Mouse (Mus musculus) forebrain, embryonic 11.5 days (tissue): ENCODE results near the gene Ly6g5b. TPM values are rescaled to one million over a fixed set of nuclear protein-coding genes. Genes with fewer than 3 reads are reported as not detected.

Experiments
- ATAC-seq: fragments of 200-750 bp; cut with Nextera tagmentation; replicated peaks from 2 replicates; pipeline ENCODE4 v1.8.0; 2017; ENCODE audit warnings: moderate TSS enrichment; ENCODE audit not compliant: low FRiP score
- DNase-seq: peaks from one replicate; pipeline ENCODE4 v3.0.0-alpha.2; 2017; ENCODE audit warnings: low spot score
- H3K27ac ChIP-seq: fragments of 300-500 bp; sonication (generic); 2 replicates; pipeline ENCODE4 v1.5.1; 2014; ENCODE audit warnings: low read depth, low read length
- H3K27me3 ChIP-seq: fragments of 300-500 bp; sonication (generic); 2 replicates; pipeline ENCODE4 v1.6.1; 2014; ENCODE audit warnings: mild to moderate bottlenecking, low read length, mixed read lengths; ENCODE audit not compliant: control insufficient read depth, insufficient read depth
- H3K36me3 ChIP-seq: fragments of 300-500 bp; sonication (generic); 2 replicates; pipeline ENCODE4 v1.6.1; 2014; ENCODE audit warnings: mild to moderate bottlenecking, low read length, moderate library complexity, mixed read lengths; ENCODE audit not compliant: control insufficient read depth, insufficient read depth
- H3K4me1 ChIP-seq: fragments of 300-500 bp; sonication (generic); replicated peaks from 2 replicates; pipeline ENCODE4 v1.6.1; 2014; ENCODE audit warnings: low read length, mixed read lengths; ENCODE audit not compliant: control insufficient read depth, insufficient read depth
- H3K4me2 ChIP-seq: fragments of 300-500 bp; sonication (generic); 2 replicates; pipeline ENCODE4 v1.6.1; 2014; ENCODE audit warnings: low read depth, mild to moderate bottlenecking, low read length, moderate library complexity, mixed read lengths; ENCODE audit not compliant: severe bottlenecking
- H3K4me3 ChIP-seq: fragments of 300-500 bp; sonication (generic); 2 replicates; pipeline ENCODE4 v1.5.1; 2014; ENCODE audit warnings: low read depth, low read length
- H3K9ac ChIP-seq: fragments of 300-500 bp; sonication (generic); 2 replicates; pipeline ENCODE4 v1.6.1; 2014; ENCODE audit warnings: low read length
- H3K9me3 ChIP-seq: fragments of 300-500 bp; sonication (generic); 2 replicates; pipeline ENCODE4 v1.6.1; 2016; ENCODE audit warnings: low read length, mixed read lengths; ENCODE audit not compliant: control insufficient read depth
- WGBS: fragments of 180-500 bp; shearing (Covaris S2); extraction: QIAGEN DNeasy Blood & Tissue Kit; methylation state at CpG from one replicate; pipeline ENCODE4 v1.1.7; 2014; 5-methylcytosine and 5-hydroxymethylcytosine counted together
- polyA plus RNA-seq: library from polyadenylated mRNA; unstranded; fragments of >200 nt; fragmentation: Nextera tagmentation; extraction: Ambion mirVana; gene quantifications from 2 replicates; pipeline ENCODE4 v1.2.1, GENCODE M21; 2014

The Ly6g5b gene
- polyA plus RNA-seq, 1 experiment from 2014 or later: 1.4 TPM

- no peak for ATAC-seq
- 71% methylated on average over 3 of the region's 3 CpGs for WGBS
- Histone ChIP-seq H3K27ac (no peak overlapping the region), H3K9me3 (no peaks in the 10 kb centered on the region), H3K4me2 (peak overlapping the region; percentile 33; the same call in 1 of the 2 replicates), H3K27me3 (no peaks in the 10 kb centered on the region), H3K4me3 (no peak overlapping the region), H3K36me3 (peaks cover 7% of the 10 kb centered on the region), H3K4me1 (no peaks in the 10 kb centered on the region), H3K9ac (peak overlapping the region; percentile 53; the same call in 1 of the 2 replicates)
- no peak for DNase-seq
Measured at GRCm38 (mm10) chr17:35106522-35106921, 8.7 kb downstream of the Ly6g5b start.

GRCm38 (mm10) chr17:35105740-35106389 lies 9.4 kb downstream of the Ly6g5b start:
- H3K36me3 ChIP-seq: peaks cover 7% of the 10 kb centered on the region
- peak overlapping the region; percentile 33; the same call in 1 of the 2 replicates for H3K4me2 ChIP-seq
- H3K27ac ChIP-seq: no peak overlapping the region
- H3K9me3 ChIP-seq: no peaks in the 10 kb centered on the region
- no peak overlapping the region for H3K4me3 ChIP-seq
- ATAC-seq (no peak), DNase-seq (no peak)
- H3K27me3 ChIP-seq: no peaks in the 10 kb centered on the region
- H3K9ac ChIP-seq: peak overlapping the region; percentile 53
- no peaks in the 10 kb centered on the region for H3K4me1 ChIP-seq
- 26% methylated on average over 13 of the region's 13 CpGs for WGBS

- Histone ChIP-seq H3K4me2 (no peak overlapping the region), H3K27ac (no peak overlapping the region), H3K36me3 (peaks cover 7% of the 10 kb centered on the region), H3K9me3 (no peaks in the 10 kb centered on the region), H3K9ac (no peak overlapping the region), H3K4me1 (no peaks in the 10 kb centered on the region), H3K27me3 (no peaks in the 10 kb centered on the region), H3K4me3 (no peak overlapping the region)
- DNase-seq (no peak), ATAC-seq (no peak)
- 81% methylated on average over 6 of the region's 6 CpGs for WGBS
Measured at GRCm38 (mm10) chr17:35104754-35105153, 10.5 kb downstream of the Ly6g5b start.

GRCm38 (mm10) chr17:35104079-35104478 lies 11.1 kb downstream of the Ly6g5b start:
- ATAC-seq (no peak), DNase-seq (no peak)
- H3K4me3 ChIP-seq: no peak overlapping the region
- H3K36me3 ChIP-seq: peaks cover 7% of the 10 kb centered on the region
- no peak overlapping the region for H3K4me2 ChIP-seq
- H3K9me3 ChIP-seq: no peaks in the 10 kb centered on the region
- H3K4me1 ChIP-seq: no peaks in the 10 kb centered on the region
- H3K27ac ChIP-seq: no peak overlapping the region
- no peaks in the 10 kb centered on the region for H3K27me3 ChIP-seq
- no peak overlapping the region for H3K9ac ChIP-seq
- WGBS: 92% methylated on average over 7 of the region's 7 CpGs

GRCm38 (mm10) chr17:35103221-35103690 lies 12.0 kb downstream of the Ly6g5b start:
- ATAC-seq (no peak), DNase-seq (no peak)
- H3K4me3 ChIP-seq: no peak overlapping the region
- H3K27me3 ChIP-seq: no peaks in the 10 kb centered on the region
- H3K4me1 ChIP-seq: no peaks in the 10 kb centered on the region
- H3K27ac ChIP-seq: no peak overlapping the region
- peaks cover 7% of the 10 kb centered on the region for H3K36me3 ChIP-seq
- no peak overlapping the region for H3K4me2 ChIP-seq
- H3K9me3 ChIP-seq: no peaks in the 10 kb centered on the region
- H3K9ac ChIP-seq: no peak overlapping the region
- WGBS: 79% methylated on average over 6 of the region's 6 CpGs

GRCm38 (mm10) chr17:35102299-35102698 lies 12.9 kb downstream of the Ly6g5b start:
- no peak for ATAC-seq
- H3K4me2 ChIP-seq: no peak overlapping the region
- 76% methylated on average over 8 of the region's 8 CpGs for WGBS
- H3K4me3 ChIP-seq: no peak overlapping the region
- H3K9me3 ChIP-seq: no peaks in the 10 kb centered on the region
- H3K9ac ChIP-seq: no peak overlapping the region
- H3K27ac ChIP-seq: no peak overlapping the region
- H3K4me1 ChIP-seq: no peaks in the 10 kb centered on the region
- H3K27me3 ChIP-seq: no peaks in the 10 kb centered on the region
- peaks cover 7% of the 10 kb centered on the region for H3K36me3 ChIP-seq
- DNase-seq: no peak

GRCm38 (mm10) chr17:35101161-35101560 lies 14.1 kb downstream of the Ly6g5b start:
- H3K36me3 ChIP-seq: peaks cover 7% of the 10 kb centered on the region
- H3K27ac ChIP-seq: no peak overlapping the region
- H3K9me3 ChIP-seq: no peaks in the 10 kb centered on the region
- no peak overlapping the region for H3K9ac ChIP-seq
- 91% methylated on average over 11 of the region's 11 CpGs for WGBS
- ATAC-seq: no peak
- DNase-seq: no peak
- no peak overlapping the region for H3K4me2 ChIP-seq
- H3K4me1 ChIP-seq: no peaks in the 10 kb centered on the region
- H3K27me3 ChIP-seq: no peaks in the 10 kb centered on the region
- no peak overlapping the region for H3K4me3 ChIP-seq

- Histone ChIP-seq H3K27ac (no peak overlapping the region), H3K36me3 (peaks cover 7% of the 10 kb centered on the region), H3K4me3 (no peak overlapping the region), H3K9me3 (no peaks in the 10 kb centered on the region), H3K9ac (no peak overlapping the region), H3K27me3 (no peaks in the 10 kb centered on the region), H3K4me2 (no peak overlapping the region), H3K4me1 (no peaks in the 10 kb centered on the region)
- 78% methylated on average over 10 of the region's 10 CpGs for WGBS
- ATAC-seq: no peak
- DNase-seq: no peak
Measured at GRCm38 (mm10) chr17:35100196-35100765, 14.9 kb downstream of the Ly6g5b start.
